Mouse (Mus musculus) heart, postnatal 14 days (tissue): Measurements from ENCODE around the gene Kif3a. TPM values are rescaled to one million over a fixed set of nuclear protein-coding genes. Genes with fewer than 3 reads are reported as not detected.

Experiments used
- DNase-seq, 2 experiments: peaks; one replicate each; pipeline ENCODE4 v3.0.0; 2021 to 2022
- intact Hi-C: fragments of 180-260 bp; cut with DNase I; formaldehyde crosslinking; loops from one replicate; pipeline ENCODE4 v1.15.1; 2025
- long read RNA-seq, 2 experiments: library from polyadenylated mRNA; stranded (forward); transcript quantifications; one replicate each; pipeline ENCODE4 v2.0.0; 2021
- total RNA-seq, 2 experiments: library from RNA; stranded (reverse); gene quantifications; 2 replicates each; pipeline ENCODE4 v1.2.3; 2021

The Kif3a gene
- total RNA-seq: 1 to 10 TPM; 9.6 to 9.9 TPM
- long read RNA-seq, experiment 1, transcript Kif3a-201 (17 exons, 2,290 nt): major isoform, 7 of 11 reads
- long read RNA-seq, experiment 1, partial matches to known transcripts: 1 of 11 reads
- long read RNA-seq, experiment 1, other reads (novel, unspliced or antisense): 3 of 11 reads
- long read RNA-seq, experiment 2, transcript Kif3a-201 (17 exons, 2,290 nt): major isoform, 6 of 8 reads
- long read RNA-seq, experiment 2, partial matches to known transcripts: 0 of 8 reads
- long read RNA-seq, experiment 2, other reads (novel, unspliced or antisense): 2 of 8 reads

DNA sequence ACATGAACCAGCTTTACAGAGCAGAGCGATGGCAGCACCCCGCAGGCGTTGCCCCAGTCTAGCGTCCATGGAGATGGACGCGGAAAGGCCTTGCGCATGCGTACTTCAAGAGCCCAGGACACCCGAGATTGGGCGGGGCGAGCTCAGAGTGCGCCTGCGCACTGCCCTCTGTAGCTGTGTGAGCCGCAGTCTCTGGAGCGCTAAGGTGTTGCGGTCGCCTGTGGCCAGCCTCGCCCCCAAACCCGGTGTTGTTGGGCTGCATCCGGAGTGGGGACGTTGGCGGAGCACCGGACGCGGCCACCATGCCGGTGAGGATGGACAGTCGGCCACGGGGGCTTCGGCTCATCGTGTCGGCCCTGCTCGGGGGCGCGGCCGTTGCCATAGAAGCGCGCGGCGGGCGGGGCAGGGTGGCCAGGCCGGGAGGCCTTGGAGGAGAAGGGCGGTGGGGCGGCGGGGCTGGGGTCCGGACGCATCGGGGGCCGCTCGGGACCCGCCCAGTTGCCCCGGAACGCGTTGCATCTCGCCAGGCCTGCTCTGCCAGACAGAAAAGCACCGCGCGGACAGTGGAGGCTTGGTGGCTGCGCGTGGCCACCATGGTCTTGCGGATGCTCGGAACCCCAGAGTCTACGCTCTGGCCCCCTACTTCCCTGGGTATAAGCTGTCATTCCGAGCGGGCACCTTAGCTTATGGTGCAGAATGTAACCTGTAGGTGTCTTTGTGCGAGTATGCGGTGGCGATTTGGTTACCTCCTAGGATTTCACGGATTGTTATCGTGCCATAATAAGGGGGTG is at the start of gene Kif3a:
Gene Kif3a (plus strand): TSS at position 156 of the 791 bp plus-strand sequence.
- intact Hi-C loops: no loop called here

DNA sequence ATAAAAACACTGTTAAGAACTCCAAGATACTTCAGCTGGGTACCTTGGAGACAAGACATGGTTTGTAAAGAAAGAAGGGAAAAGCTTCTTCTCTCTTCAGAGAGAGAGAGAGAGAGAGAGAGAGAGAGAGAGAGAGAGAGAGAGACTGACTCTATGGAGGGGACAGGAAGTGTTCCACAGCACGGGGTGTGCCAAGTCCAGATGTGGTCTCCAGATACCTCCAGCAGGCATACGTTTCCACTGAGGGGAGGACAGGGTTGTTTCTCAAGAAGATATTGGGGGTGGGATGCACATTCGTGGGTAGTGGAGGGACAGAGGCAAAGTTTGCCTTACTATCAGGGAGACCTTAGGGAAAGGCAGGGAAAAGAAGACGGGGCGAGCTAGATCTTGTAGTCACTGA is 48.4 kb upstream of the Kif3a start:
- DNase-seq: no peak
- intact Hi-C loops: no loop called here

More for the DNA sequence above, at the start of gene Kif3a:
- DNase-seq: peak; percentile 95

- DNase-seq: peak; percentile 77 to 83
- intact Hi-C loops: no loop called here
These were observed 47.7 kb upstream of the Kif3a start, which contains the start of gene Sept8 for GRCm38 (mm10) chr11:53519207-53520121. Gene Sept8, plus strand, starts transcription at chr11:53519257.

DNA sequence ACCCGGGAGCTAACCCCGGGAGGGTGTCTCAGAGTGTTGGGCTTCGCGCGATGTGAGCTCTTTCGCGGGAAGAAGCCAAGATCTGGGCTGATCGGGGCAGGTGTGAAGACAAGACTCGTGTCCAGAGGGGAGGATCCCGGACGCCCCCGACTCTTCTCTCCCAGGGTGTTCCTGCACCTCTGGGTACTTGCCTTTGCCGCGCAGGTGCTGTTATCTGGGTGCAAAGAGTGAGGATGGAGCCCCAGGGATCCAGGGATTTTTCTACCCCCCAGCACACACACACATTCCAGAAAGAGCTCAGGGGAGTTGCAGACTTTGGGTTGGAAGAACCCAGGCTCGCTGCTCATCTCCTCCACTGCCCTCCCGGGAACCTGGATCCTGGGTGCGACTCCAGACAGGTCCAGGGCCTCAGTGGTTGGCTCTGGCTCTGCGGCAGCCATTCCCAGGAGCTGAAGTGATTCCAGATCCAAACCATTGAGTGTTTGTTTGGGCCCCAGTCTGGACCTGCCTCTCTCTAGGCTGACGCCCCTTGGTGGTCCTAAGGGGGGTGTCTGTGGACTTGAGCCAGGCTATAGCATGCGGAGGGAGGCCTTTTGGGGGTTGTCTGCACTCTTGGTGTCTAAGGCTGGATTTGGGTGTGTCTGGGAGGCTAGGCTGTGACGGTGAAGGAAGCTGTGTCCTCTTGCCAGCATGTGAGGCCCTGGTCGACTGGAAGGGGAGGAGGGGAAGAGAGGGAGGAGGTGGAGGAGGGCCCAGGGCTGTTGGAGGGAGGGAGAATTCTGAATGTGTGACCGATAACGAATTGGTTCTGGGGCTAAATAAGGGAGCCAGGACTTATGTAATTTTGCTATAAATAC is 46.8 kb upstream of the Kif3a start:
- DNase-seq: peak; percentile 66 to 71
- intact Hi-C loops: no loop called here

DNA sequence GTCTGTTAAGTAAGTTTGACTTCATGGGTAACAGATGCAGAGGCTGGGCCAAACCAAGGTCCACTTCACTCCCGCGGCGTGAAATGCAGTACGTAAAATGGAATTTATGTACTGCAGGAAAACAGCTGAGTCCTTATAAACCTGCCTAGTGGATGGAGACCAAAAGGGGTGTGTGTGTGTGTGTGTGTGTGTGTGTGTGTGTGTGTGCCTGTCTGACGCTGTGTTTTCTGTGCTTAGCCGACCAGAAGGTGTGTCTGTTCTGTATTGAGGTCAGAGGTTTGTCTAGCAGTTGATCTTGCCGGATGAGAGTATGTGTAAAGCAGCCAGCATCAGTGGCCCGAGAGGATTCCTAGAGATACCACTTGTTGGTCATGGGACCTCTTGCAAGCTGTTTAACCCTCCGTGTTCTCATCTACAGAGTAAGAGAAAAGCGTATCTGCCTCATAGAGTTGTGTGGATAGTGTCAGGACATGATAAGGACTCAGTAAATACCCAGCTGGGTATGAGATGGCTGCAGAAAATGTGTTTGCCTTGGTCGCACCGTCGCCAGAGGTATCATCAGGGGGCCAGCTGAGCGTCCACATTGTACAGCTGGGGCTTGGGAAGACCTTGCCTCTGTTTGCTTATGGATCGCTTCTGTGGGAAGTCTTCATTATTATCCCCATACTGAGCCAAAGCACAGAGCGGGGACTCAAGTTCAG is 45.9 kb upstream of the Kif3a start:
- intact Hi-C loops: no loop called here
- no peak for DNase-seq

GRCm38 (mm10) chr11:53521821-53522131 is 45.4 kb upstream of the Kif3a start:
- intact Hi-C loops: no loop called here
- peak; percentile 48 to 64 for DNase-seq

DNA sequence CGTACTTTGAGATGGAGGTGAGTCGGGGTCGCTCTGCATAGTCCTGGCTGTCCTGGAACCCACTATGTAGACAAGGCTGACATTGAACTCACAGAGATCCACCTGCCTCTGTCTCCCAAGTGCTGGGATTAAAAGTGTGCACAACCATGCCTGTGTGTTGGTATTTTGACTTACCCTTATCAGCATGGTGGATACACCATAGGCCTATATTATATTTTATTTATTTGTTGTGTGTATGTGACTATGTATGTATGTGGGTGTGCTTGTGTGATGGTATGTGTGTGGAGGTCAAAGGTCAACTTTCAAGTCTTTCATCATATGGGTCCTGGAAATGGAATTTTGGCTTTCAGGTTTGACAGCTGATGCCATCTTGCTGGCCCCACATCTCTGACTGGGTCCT is 44.8 kb upstream of the Kif3a start:
- no peak for DNase-seq
- intact Hi-C loops: no loop called here

- intact Hi-C loops: no loop called here
These were observed 44.2 kb upstream of the Kif3a start for GRCm38 (mm10) chr11:53522930-53523329.

DNA sequence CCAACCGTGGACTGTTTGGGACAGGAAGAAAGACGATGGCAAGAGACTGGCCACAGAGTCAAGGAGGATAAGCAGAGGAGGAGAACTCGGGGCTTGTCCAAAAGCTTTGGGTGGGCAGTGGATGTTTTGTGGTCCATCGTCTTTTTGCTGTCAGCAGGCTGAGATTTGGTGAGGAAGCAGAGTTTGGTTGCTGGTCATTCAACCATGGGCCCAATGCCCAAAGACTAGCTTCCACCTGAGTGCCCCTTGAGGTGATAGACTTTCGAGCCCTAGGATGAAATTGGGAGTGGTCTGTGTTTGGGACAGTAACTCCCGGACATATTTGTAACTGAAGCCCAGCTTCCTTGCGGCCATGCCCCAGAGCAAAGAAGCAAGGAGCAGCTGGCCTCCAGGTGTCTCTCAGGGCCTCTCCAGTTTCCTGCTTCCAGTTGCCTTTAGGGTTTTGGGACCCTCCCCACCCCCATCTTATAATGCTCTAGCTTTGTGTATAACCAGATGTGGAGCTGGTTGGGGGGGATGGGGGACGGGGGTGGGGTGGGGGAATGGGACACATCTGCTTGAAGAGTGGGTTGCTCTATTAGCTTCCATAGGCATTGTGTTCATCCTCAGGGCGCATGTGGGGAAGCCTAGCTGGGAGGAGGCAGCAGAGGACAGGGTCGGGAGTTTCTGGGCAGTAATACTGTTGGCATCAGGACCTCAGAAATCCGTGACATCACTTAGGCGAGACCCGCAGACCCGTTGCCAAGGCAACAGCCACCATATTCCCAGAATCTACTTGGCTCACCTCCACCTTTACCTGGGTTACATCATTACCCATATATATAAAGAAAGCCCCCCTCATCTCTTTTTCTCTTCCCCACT is 43.4 kb upstream of the Kif3a start:
- intact Hi-C loops: no loop called here

More at GRCm38 (mm10) chr11:53522930-53523329, 44.2 kb upstream of the Kif3a start:
- DNase-seq: no peak

GRCm38 (mm10) chr11:53524905-53525304 is 42.3 kb upstream of the Kif3a start:
- DNase-seq: peak in 1 of 2 experiments; percentile 48
- intact Hi-C loops: no loop called here

More for the DNA sequence above, 43.4 kb upstream of the Kif3a start:
- no peak for DNase-seq

DNA sequence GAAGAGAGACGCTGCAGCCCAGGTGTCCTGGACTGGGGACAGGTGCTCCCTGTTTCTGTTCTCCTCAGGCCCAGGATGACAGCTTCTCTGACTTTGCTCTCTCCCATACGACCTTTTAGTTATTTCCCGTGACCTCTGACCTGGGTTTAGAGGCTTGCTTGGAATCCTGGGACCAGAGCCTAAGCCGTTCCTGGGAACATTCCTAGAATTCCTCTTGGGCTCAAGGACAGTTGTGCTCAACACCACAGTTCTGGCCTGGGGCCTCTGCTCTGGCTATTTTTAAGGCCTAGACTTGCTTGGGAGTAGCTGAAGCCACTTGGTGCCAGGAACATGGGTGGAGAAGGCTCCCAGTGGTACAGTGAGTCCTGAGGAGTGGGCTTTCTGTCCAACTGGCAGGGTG is 41.7 kb upstream of the Kif3a start:
- intact Hi-C loops: no loop called here
- DNase-seq: peak; percentile 36 to 52

DNA sequence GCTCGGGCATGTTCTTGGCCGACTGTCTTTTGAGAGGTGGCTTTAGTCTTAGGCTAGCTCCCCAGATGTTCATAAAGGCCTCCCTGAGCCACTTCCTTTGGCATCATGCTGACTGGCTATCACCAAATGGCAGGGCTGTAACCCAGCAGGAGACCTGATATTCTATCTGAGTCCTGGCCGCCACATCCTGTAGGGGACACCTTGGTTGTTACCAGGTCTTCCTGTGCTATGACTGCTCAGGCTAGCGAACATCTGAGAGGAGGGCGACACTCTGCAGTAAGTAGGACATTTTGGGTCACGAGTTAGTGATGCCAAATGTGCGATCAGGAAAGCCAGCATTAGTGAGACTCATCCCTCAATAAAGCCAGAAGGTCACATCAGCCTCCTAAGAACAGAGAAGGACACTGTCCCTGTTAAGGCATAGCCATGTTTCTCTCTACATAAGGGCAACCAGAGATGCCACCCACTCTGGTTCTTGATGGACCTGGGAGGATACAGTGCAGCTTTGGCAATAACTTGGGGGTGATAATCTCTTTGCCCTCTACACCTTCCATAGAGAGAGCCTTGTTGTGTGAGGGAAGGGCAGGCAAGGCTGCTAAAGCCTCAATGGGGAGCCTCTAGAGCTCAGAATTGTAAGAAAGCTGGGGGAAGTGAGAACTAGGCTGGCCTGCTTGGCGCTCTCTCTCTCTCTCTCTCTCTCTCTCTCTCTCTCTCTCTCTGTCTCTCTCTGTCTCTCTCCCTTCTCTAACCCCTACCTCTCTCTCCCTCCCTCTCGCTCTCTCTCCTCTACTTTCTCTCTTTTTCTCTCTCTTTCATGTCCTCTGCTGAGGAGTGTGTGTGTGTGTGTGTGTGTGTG is 38.6 kb upstream of the Kif3a start:
- intact Hi-C loops: no loop called here
- no peak for DNase-seq

GRCm38 (mm10) chr11:53529253-53529557 is 38.0 kb upstream of the Kif3a start:
- DNase-seq: peak; percentile 74 to 82
- intact Hi-C loops: no loop called here

GRCm38 (mm10) chr11:53530001-53530400 is 37.2 kb upstream of the Kif3a start:
- intact Hi-C loops: no loop called here
- DNase-seq: no peak

- no peak for DNase-seq
- intact Hi-C loops: no loop called here
These were observed 35.5 kb upstream of the Kif3a start for GRCm38 (mm10) chr11:53531578-53532230.

DNA sequence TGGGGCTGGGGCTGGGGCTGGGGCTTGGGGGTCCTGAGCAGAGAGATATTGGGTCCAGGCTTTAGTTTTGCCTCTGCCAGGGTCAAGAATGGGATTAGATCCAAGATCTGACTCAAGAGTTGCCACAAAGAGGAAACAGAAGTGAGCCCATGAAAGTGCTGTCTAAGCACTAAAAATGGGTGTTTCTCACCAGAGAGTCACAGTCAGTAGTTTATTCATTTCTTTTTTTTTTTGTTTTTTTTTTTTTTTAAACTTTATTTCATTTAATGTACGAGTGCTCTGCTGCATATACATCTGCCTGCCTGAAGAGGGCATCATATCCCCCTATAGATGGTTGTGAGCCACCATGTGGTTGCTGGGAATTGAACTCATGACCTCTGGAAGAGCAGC is 35.0 kb upstream of the Kif3a start:
- DNase-seq: no peak
- intact Hi-C loops: no loop called here

GRCm38 (mm10) chr11:53539002-53539491 is 28.1 kb upstream of the Kif3a start:
- intact Hi-C loops: no loop called here
- peak in 1 of 2 experiments; percentile 1 for DNase-seq
